Mouse (Mus musculus): ENCODE data around the gene Fuca1. TPM values are rescaled to one million over a fixed set of nuclear protein-coding genes. Genes with fewer than 3 reads are reported as not detected.
A peak's percentile ranks its signal among the peaks of the same experiment; 100 is the strongest.
"Not testable (repeated sequence)": the region's sequence is repeated elsewhere in the genome, so short reads cannot be mapped to it uniquely, and the experiment has no call there.

Fuca1 gene
- total RNA-seq, 1 experiment from 2014 or later, result 155 TPM

DNA sequence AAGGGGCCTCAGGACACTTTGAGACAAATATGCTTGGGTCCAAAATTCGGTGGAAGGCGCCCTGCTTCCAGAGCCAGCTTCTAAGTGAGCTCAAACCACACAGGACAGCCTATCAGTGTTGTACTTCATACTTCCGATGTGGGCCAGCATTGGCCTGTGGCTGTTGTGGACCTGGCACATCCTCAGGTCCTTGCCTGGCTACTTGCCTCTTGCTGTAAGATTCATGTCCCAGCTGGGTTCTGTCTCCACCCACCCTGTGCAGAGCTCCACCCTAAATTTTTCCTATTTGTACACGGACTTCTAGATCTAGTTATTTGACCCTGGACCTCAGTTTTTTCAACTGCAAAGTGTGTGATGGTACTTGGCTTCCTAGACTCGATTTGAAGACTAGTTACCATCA is 15.0 kb downstream of the Fuca1 start:
- ATAC-seq (replicated peaks in 1 of 2; ENCODE audit: insufficient read depth in 1 of 2, low FRiP score in 2 of 2, low TSS enrichment in 1 of 2, low read depth in 1 of 2, poor library complexity in 2 of 2, severe bottlenecking in 2 of 2), result no peak

DNA sequence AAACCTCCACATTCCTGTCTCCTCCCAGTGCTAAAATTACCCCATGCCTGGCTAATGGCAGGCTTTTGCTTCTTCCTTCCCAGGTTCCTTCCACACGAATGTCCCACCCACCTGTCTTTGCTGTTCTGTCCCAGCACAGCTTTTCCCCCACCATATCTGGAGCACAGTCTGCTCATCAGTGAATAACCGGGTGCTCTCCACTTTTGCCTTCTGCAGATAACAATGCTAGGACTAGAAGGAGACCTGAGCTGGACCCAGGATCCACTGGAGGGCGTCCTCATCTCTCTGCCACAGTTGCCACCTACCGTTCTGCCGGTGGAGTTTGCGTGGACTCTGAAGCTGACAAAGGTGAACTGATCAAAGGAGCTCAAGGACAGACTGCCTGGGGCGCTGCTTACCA is 18.3 kb downstream of the Fuca1 start:
- no peak for ATAC-seq (replicated peaks in 1 of 2; ENCODE audit: insufficient read depth in 1 of 2, low FRiP score in 2 of 2, low TSS enrichment in 1 of 2, low read depth in 1 of 2, poor library complexity in 2 of 2, severe bottlenecking in 2 of 2)

DNA sequence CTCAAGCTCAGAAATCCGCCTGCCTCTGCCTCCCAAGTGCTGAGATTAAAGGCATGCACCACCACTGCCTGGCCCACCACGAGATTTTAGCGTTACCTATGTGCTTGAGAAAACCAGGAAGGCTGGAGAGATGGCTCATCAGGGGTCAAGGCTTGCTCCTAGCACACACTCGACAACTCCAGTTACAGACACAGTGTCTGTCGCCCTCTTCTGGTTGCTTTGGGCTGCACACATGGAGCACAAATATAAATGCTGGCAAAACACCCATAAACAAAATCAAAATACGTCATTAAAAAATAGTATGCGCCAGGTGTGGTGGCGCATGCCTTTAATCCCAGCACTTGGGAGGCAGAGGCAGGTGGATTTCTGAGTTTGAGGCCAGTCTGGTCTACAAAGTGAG is 20.5 kb downstream of the Fuca1 start:
- ATAC-seq (replicated peaks in 1 of 2; ENCODE audit: insufficient read depth in 1 of 2, low FRiP score in 2 of 2, low TSS enrichment in 1 of 2, low read depth in 1 of 2, poor library complexity in 2 of 2, severe bottlenecking in 2 of 2), result not testable (repeated sequence)

DNA sequence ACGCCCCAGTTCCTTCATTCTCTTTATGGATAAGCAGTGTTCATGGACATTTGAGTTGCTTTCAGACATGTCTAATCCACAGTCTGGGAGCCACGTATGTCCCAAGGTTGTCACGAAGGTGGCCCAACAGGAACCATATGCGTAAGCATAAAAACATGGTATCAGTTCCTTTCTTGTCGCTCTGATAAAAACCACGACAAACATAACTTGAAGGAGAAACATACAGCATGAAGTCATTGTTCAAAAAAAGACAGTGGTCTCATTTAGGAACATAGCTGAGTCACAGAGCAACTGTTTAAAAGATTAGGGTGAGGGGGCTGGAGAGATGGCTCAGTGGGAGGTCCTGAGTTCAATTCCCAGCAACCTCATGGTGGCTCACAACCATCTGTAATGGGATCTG is 21.7 kb downstream of the Fuca1 start:
- no peak for ATAC-seq (replicated peaks in 1 of 2; ENCODE audit: insufficient read depth in 1 of 2, low FRiP score in 2 of 2, low TSS enrichment in 1 of 2, low read depth in 1 of 2, poor library complexity in 2 of 2, severe bottlenecking in 2 of 2)

DNA sequence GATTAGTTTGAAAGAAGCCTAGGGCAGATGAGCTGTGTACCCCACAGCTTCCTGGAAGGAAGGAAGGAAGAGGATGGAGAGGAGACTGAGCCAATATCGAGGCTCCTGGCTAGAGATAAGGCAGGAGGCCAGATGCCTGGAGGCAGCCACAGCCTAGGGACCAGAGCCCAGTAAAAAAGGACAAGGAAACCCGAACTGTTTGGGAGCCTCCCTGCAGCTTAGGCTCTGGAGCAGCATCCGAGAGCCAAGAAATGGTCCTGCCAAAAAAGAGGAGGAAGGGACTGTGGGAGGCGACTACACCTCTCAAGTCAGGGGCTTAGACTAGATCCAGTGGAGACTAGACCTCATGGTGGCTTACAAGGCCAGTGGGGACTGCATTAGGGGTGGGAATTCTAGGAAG is 22.9 kb downstream of the Fuca1 start:
- ATAC-seq (replicated peaks in 1 of 2; ENCODE audit: insufficient read depth in 1 of 2, low FRiP score in 2 of 2, low TSS enrichment in 1 of 2, low read depth in 1 of 2, poor library complexity in 2 of 2, severe bottlenecking in 2 of 2), result no peak

DNA sequence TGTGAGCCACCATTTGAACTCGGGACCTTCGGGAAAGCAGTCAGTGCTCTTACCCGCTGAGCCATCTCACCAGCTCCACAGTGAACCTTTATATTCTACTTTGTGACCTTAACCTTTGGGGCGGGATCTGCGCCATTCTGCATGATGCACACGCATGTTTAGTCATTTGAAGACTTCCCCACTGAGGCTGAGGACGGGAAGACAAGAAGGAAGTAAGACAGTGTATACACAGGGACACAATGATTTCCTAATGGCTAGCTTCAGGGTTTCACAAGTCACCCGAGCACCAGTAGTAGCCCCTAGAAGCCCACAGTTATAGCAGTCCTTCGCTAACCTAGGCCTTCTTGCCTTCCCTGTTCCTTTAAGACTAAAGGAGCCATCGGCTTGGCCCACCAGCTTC is 25.2 kb downstream of the Fuca1 start:
- ATAC-seq (replicated peaks in 1 of 2; ENCODE audit: insufficient read depth in 1 of 2, low FRiP score in 2 of 2, low TSS enrichment in 1 of 2, low read depth in 1 of 2, poor library complexity in 2 of 2, severe bottlenecking in 2 of 2), result peak; percentile 13 to 43; a peak in 1 of 4 replicates

DNA sequence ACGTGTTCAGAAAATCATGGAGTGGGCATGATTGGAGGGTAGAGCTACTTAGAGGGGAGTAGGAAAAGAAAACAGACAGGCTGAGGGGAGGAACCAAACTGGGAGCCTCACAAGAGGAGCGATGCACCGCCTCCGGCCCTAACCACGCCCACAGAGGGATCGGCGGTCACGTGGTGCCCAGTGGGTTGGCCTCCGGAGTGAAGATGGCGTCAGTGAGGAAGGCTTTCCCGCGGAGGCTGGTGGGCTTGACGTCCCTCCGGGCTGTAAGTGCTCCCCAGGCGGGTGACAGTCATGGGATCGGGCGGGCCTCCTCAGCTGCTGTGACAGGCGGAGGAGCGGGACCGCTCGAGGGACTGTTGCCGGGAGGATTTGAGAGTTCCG is 25.7 kb downstream of the Fuca1 start, which contains the start of gene Hmgcl:
Hmgcl (plus strand) TSS at position 171 of the 381 bp plus-strand sequence.
- ATAC-seq (replicated peaks in 1 of 2; ENCODE audit: insufficient read depth in 1 of 2, low FRiP score in 2 of 2, low TSS enrichment in 1 of 2, low read depth in 1 of 2, poor library complexity in 2 of 2, severe bottlenecking in 2 of 2), result peak; percentile 97 to 98

DNA sequence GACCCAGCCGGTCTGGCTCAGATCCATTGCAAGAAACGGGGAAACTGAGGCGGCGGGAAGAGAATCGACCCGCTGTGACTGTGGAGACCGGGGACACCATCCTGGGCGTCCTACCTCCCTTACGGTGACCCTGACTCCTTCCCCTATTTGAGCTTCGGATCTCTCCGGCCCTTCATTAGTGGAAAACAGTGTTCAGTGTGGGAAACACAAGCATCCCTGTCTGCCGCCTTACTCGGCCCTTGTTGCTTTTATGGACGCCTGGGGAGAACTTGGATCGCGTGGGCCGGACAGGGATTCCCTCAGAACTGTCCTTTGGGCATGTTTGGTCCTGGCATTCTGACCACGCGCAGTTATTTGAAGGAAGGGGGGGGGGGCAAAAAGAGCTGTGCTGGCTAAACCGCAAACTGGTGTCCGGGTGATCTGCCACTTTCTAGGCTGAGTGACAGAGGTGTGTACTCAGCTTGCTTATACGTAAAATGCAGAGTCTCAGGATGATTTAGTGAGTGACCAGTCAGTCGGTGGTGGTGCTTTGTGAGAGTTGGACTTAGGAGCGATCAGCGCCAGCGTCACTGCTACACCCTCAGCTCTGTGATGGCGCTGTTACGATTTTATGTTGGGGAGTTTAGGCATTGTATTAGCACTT is 26.2 kb downstream of the Fuca1 start:
- peak in 1 of 2 experiments; percentile 9; a peak in 1 of 4 replicates for ATAC-seq (replicated peaks in 1 of 2; ENCODE audit: insufficient read depth in 1 of 2, low FRiP score in 2 of 2, low TSS enrichment in 1 of 2, low read depth in 1 of 2, poor library complexity in 2 of 2, severe bottlenecking in 2 of 2)

DNA sequence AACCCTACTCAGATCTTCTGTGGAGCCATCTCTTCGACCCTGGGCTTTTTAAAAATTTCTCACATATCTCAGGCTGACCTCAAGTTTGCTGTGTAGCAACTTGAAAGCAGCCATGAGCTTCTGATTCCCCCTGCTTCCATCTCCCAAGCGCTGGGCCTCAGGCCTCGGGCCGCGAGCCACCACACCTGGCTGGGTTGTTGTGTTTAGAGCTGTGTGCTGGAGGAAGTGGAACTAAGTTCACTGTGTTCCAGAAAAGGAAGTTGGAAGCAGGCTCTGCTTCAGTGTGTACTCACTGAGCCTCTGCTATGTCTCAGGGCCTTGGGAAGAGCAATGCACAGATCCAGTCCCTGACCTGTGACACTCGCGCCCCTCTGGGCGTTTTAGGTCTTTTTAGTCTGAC is 27.6 kb downstream of the Fuca1 start:
- no peak for ATAC-seq (replicated peaks in 1 of 2; ENCODE audit: insufficient read depth in 1 of 2, low FRiP score in 2 of 2, low TSS enrichment in 1 of 2, low read depth in 1 of 2, poor library complexity in 2 of 2, severe bottlenecking in 2 of 2)

DNA sequence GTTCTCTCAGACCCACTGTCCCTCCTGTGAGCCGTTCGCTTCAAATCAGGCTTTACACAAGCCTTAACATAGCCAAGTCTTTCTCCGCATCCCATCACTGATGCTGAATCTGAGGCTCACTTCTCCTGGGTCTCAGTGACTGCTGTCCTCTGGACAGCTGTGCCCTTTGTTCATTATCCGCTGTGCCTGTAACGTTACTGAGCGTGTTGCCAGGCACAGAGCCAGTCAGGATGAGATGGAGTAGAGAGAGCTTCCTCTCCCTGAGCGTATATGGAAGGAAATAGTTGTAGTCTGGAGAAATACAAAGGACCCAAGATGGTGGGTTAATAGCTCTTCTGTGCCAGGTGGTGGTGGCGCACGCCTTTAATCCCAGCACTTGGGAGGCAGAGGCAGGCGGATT is 28.9 kb downstream of the Fuca1 start:
- ATAC-seq (replicated peaks in 1 of 2; ENCODE audit: insufficient read depth in 1 of 2, low FRiP score in 2 of 2, low TSS enrichment in 1 of 2, low read depth in 1 of 2, poor library complexity in 2 of 2, severe bottlenecking in 2 of 2), result no peak

DNA sequence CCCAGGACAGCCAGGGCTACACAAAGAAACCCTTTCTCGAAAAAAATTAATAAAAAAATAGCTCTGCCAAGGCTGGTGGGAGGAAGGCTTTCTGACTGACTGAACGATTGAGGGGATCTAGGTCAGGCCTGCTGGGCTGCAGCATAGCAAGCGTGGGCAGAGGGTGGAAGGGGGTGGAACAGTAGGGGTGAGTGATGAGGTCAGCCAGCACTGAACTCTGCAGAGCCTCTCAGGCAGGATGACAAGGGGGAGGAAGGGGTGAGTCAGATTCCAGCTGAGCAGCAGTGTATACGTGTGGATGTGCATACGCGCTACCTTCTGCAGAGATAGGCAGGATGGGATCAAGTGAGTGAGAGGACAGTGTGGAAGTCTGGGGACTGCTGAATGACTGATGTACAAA is 29.4 kb downstream of the Fuca1 start:
- ATAC-seq (replicated peaks in 1 of 2; ENCODE audit: insufficient read depth in 1 of 2, low FRiP score in 2 of 2, low TSS enrichment in 1 of 2, low read depth in 1 of 2, poor library complexity in 2 of 2, severe bottlenecking in 2 of 2), result no peak

DNA sequence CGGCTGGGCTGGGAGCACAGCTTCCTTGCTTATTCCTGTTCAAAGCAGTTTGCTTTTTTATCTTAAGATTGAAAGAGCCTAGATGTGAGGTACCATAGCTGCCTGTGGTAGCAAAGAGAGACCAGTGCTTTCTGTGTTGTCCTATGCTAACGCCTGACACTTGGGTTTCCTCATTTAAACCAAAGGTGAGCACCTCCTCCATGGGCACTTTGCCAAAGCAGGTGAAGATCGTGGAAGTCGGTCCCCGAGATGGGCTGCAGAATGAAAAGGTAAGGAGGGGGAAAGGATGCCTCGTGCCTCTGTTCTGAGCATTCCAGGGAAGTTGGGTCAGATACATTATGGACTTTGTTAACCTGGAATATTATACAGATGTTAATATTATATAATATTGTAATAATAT is 29.8 kb downstream of the Fuca1 start:
- ATAC-seq (replicated peaks in 1 of 2; ENCODE audit: insufficient read depth in 1 of 2, low FRiP score in 2 of 2, low TSS enrichment in 1 of 2, low read depth in 1 of 2, poor library complexity in 2 of 2, severe bottlenecking in 2 of 2), result no peak

DNA sequence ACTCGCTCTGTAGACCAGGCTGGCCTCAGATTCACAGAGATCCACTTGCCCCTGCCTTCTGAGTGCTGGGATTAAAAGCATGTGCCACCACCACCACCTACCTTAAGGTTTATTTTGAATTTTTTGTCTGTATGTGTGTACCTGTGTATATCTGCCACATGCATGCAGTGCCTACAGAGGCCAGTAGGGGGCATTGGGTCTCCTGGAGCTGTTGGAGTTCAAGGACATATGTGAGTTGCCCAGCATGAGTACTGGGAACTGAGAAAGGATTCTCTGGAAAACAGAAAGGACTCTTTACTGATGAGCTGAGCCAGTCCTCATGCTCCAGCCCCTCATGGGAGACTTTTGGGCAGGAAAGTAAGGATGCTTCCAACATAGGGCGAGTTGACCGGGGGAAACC is 31.0 kb downstream of the Fuca1 start:
- no peak for ATAC-seq (replicated peaks in 1 of 2; ENCODE audit: insufficient read depth in 1 of 2, low FRiP score in 2 of 2, low TSS enrichment in 1 of 2, low read depth in 1 of 2, poor library complexity in 2 of 2, severe bottlenecking in 2 of 2)

DNA sequence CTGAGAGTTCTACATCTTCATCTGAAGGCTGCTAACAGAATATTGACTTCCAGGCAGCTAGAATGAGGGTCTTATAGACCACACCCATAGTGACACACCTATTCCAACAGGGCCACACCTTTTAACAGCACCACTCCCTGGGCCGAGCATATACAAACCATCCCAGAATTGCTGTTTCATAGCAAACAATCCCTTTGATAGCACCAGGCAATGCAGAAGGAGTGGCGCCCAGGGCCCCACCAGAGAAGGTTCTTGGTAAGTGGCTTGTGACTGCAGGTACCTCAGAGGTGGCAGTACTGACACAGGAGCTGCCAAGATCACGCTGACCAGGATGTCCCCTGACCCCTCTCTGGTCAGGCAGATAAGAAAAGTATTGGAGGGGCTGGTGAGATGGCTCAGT is 32.6 kb downstream of the Fuca1 start:
- no peak for ATAC-seq (replicated peaks in 1 of 2; ENCODE audit: insufficient read depth in 1 of 2, low FRiP score in 2 of 2, low TSS enrichment in 1 of 2, low read depth in 1 of 2, poor library complexity in 2 of 2, severe bottlenecking in 2 of 2)

DNA sequence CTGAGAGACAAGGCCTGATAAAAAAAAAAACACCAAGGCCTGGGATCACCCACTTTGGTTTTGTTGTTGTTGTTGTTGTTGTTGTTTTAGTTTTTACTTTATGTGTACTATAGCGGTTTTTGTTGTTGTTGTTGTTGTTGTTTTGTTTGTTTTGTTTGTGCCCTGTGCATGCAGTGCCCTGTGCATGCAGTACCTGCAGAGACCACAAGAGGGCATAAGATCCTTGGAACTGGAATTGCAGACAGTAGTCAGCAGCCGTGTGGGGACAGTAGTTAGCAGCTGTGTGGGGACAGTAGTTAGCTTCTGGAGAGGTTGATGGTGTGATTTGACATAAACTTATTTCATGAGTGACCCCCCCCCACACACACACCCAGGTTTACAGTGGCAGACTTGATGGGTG is 33.7 kb downstream of the Fuca1 start:
- peak; percentile 53 to 68; a peak in 2 of 4 replicates for ATAC-seq (replicated peaks in 1 of 2; ENCODE audit: insufficient read depth in 1 of 2, low FRiP score in 2 of 2, low TSS enrichment in 1 of 2, low read depth in 1 of 2, poor library complexity in 2 of 2, severe bottlenecking in 2 of 2)

DNA sequence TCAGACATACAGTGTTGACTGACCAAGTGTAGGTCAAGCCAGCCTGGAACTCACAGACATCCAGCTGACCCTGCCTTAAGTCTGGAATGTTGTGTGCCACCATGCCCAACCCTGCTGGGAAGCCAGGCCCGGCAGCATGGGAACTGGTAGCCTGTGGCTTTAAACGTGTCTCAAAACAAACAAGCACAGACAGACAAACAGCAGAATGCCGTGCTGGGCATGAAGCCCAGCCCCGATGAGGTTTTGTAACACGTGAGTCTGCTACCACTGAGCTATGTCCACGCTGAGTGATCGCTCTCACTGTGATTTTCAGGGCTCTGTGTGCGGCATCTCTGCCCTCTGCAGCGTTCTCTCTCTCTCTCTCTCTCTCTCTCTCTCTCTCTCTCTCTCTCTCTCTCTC is 35.4 kb downstream of the Fuca1 start:
- no peak for ATAC-seq (replicated peaks in 1 of 2; ENCODE audit: insufficient read depth in 1 of 2, low FRiP score in 2 of 2, low TSS enrichment in 1 of 2, low read depth in 1 of 2, poor library complexity in 2 of 2, severe bottlenecking in 2 of 2)

DNA sequence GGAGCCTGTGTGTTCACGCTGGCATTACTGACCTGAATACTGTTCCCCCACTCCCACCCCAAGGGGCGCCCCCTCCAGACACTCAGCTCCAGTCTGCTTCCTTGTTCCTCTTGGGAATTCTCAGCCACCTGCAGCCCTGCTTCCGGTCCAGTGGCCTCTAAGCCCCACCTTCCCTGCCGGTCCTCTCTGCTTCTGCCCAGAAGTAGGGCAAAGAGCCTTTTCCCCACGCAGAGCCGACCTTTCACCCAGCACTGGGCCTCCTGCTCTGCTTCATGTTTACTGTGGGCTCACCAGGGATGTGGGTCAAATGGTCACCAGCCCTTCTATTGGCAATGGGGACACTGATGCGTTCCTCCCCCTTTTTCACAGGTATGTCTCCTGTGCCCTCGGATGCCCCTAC is 37.8 kb downstream of the Fuca1 start:
- no peak for ATAC-seq (replicated peaks in 1 of 2; ENCODE audit: insufficient read depth in 1 of 2, low FRiP score in 2 of 2, low TSS enrichment in 1 of 2, low read depth in 1 of 2, poor library complexity in 2 of 2, severe bottlenecking in 2 of 2)

DNA sequence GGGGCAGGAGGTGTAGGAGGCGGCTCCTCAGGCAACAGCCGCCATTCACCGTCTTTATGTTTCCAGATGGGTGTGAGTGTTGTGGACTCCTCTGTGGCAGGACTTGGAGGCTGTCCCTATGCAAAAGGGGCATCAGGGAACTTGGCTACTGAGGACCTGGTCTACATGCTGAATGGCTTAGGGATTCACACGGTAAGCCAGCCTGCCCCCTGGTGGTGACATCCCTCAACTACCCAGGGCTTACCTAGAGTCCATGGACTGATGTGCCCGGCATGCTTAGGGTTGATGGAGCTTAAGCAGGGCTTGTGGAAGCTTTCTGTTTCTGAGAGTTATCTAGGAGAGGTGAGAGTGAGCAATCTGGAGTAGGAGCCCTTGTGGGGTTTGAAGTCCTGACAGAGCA is 40.2 kb downstream of the Fuca1 start:
- ATAC-seq (replicated peaks in 1 of 2; ENCODE audit: insufficient read depth in 1 of 2, low FRiP score in 2 of 2, low TSS enrichment in 1 of 2, low read depth in 1 of 2, poor library complexity in 2 of 2, severe bottlenecking in 2 of 2), result peak; percentile 57 to 68; a peak in 3 of 4 replicates

DNA sequence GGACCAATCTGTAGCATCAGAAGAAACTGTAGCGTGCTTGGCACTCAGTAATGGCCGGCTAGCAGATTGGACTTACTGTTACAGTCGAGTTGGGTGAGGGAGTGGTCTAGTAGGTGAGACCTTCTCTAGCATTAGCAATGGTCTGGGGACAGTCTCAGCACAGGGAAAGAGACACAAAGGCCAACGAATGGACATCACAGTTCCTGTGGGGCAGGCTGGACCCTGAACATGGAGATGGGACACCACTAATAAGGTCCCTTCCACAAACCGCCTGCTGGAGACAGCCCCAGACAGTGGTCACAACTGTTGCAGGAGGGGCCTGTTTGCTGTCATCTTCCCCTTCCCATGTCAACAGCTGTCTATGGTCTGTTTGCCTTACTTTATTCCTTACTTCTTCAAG is 41.2 kb downstream of the Fuca1 start:
- no peak for ATAC-seq (replicated peaks in 1 of 2; ENCODE audit: insufficient read depth in 1 of 2, low FRiP score in 2 of 2, low TSS enrichment in 1 of 2, low read depth in 1 of 2, poor library complexity in 2 of 2, severe bottlenecking in 2 of 2)

Measured in hematopoietic stem cell, adult 5-6 weeks (primary cell).